Mouse (Mus musculus) neutrophil, adult 5-6 weeks (primary cell): ENCODE results near the gene Tmem119. TPM values are rescaled to one million over a fixed set of nuclear protein-coding genes. Genes with fewer than 3 reads are reported as not detected.

ENCODE experiments used
- ATAC-seq: fragments of 151-379, 151-347 bp; 2 replicates; pipeline ENCODE4 v1.8.0; 2017; ENCODE audit warnings: mild to moderate bottlenecking, moderate TSS enrichment; ENCODE audit not compliant: insufficient number of reproducible peaks, poor library complexity, low FRiP score, severe bottlenecking; ENCODE audit errors: extremely low read depth
- total RNA-seq: library from RNA; stranded (forward); fragments of 200-1000 nt; gene quantifications from 2 replicates; pipeline ENCODE4 v1.2.3, GENCODE M21; 2017

Tmem119 gene
- total RNA-seq, result 0.23 TPM in 1 of 2 replicates, not detected in the other

GRCm38 (mm10) chr5:113800280-113800679 lies at the start of gene Tmem119:
Gene Tmem119 (minus strand): TSS chr5:113800516.
- ATAC-seq, result no peak

DNA sequence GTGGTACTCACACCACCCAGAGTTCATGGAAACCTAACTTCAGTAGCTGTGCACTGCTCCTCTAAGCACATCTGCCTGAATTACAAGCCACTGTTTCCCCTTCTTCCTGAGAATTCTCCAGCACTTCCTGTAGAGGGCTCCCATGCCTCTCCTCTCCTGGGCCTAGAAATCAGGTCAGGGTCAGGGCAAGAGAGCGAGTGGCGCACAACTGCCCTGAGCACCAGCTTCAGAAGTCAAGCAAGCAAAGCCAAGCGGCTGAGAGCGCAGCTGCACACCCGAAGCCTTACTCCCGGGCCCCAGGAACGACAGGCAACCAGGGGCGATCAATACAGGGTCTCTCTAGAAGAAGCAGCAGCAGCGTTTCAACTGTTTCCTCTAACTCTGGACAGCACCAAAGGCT lies 47.3 kb upstream of the Tmem119 start:
- no peak for ATAC-seq

DNA sequence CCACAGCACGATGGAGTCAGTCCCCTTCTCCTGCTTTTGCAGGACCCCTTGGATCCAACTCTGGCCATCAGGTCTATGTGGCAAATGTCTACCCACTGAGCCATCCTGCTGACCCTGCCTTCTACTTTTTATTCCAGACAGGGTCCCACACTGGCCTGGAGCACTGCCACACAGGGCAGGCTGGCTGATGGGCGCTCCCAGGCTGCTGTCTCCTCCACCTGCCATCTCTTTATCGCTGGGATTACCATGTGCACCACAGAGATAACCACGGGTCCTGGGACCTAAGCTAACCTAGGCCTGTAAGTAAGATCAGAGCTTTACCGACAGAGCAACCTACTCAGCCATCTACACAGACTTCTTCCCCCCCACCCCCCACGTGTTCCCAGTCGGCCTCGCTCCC lies 46.3 kb upstream of the Tmem119 start:
- no peak for ATAC-seq

DNA sequence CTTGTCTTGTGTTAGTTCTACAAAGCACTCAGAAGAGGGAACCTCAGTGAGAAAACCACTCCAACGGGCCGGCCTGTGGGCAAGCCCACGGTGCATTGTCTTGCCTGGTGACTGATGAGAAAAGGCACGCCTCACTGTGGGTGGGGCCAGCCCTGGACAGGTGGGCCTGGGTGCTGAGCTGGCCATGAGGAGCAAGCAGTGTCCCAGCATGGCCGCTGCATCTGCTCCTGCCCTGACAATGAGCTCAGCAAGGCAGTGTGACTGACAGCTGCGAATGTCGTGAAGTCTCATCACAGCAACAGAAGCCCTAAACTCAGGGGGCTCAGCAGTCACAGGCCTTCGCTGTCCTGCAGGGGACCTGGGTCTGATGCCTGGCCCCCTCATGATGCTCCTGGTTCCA lies 45.3 kb upstream of the Tmem119 start:
- ATAC-seq, result no peak

DNA sequence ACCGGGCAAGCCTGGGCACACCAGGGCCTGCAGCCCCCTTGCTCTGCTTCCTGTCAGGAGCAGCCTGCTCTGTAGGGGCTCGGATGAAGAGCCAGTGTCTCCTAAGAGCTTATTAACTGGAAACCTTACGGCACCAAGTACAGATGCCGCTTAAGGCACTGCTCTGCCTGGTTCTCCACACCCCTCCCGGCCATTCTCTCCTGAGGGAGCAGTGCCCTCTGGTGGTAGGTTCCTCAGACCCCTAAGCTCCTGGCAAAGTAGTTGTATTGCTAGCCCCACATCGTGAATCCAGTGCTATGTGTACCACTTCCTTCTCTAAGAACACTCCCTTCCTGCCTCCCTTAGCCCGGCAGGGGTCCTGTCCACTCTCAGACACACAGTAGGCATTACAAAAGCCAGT lies 44.4 kb upstream of the Tmem119 start:
- ATAC-seq, result peak; percentile 57; the same call in 1 of the 2 replicates

DNA sequence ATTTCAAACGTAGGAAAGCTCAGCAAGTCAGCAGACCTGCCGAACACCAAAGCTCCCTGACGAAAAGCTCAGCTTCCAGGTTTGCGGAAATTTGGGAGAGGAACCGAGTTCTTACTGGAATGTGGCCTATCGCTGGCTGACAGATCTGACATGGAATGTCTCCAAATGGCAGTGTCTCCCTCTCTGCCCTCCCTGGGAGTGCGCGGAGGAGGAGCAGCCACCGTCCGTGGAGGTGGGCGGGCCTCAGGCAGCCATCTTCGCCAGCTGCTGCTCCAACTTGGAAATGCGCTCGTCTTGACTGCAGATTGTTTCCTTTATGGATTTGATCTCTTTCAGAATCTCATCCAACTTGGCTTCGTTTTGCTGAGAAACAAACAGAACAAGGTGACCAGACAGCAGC lies 43.8 kb upstream of the Tmem119 start:
- ATAC-seq, result no peak

DNA sequence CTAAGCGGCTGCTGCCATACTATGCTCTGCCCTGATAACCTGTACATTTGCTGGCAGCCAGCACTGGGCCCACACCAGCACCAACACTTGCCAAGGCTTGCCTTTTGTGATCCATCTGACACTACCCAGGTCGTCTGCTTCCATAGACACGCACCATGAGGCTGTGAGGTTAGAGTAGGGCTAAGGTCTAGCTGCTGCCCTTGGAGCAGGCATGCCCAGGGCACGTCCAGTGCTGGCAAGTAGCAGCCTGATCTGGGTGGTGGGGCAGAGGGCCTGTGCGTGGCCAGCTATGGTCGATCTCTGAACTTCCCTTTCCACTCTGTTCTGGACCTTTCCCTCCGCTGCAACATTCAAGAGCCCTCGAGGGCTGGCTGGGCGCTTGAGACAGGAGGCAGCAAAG lies 42.6 kb upstream of the Tmem119 start:
- no peak for ATAC-seq

DNA sequence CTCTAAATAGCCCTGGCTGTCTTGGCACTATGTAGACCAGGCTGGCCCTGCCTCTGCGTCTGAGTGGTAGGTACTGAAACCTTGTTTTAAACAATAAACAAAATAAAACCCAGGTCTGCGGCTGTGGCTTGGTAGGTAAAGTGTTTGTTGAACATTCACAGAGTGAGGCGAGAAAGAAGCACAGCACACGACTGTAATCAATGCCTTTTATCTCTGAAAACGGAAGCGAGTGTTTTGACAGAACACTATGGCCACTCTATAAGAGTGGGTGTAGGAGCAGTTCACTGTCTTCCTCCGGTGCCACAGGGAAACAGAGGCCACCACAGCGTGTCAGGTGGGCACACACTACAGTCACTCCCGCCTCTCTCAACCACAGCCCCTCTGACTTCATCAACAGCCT lies 41.9 kb upstream of the Tmem119 start:
- ATAC-seq, result no peak

DNA sequence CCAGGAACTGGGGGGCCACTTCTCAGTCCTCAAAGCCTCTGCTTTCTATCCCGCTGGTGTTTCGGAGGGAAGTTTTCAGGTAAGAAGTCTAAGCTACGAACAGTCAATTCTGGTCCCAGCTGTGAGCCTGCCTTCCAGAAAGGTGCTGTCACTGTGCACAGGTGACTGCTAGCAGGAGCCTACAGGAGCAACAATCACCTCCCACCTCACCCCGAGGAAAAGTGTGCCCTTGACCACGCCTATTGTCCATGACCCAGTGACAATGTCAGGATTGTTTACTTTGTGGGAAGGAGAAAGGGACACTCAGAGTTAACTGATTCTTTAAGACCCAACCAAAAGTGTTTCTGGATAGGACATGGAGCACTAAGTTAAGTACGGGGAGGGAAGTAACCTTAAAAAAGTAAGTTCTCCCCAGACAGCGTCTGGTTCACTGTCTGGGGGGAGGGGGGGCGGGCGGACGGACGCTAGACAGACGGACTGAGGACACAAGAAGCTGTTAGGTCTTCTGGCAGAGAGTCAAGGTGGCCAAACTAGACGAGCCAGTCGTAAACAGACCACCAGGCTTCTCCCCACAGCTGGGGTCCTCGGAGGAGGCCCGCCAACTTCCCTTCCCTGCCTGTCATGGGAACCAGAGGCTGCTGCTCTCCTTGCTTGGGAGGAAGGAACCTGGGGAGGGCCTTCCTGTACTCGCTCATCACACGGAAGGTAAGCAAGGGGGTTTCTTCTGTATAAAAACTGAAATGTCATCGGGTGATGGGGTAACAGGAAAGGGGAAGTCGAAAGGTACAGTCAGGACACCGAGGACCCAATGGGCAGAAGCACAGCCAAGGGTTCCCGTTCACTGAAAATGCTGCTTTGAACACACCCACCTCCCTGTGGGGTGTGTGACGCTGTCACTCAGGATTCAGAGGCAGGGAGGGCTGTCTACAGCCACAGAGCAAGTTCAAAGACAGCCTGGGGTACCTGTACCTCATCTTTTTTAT lies 41.2 kb upstream of the Tmem119 start:
- ATAC-seq, result peak; percentile 88

DNA sequence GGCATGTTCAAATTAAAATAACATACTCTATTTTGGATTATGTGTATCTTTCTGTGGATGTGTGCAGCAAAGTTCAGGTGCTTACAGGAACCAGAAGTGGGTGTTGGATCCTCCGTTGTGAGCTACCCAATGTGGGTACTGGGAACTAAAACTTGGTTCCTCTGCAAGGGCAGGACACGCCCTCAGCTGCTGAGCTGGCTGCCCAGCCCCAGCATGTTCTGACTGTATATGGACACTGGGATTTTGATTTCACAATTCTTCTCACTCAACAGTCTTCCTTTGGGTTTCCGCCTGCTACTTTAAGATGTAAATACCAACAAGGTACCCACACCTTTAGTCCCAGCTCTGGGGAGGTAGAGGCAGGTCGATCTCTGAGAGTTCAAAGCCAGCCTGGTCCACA lies 40.1 kb upstream of the Tmem119 start:
- no peak for ATAC-seq

GRCm38 (mm10) chr5:113836961-113837360 lies 36.6 kb upstream of the Tmem119 start:
- no peak for ATAC-seq

DNA sequence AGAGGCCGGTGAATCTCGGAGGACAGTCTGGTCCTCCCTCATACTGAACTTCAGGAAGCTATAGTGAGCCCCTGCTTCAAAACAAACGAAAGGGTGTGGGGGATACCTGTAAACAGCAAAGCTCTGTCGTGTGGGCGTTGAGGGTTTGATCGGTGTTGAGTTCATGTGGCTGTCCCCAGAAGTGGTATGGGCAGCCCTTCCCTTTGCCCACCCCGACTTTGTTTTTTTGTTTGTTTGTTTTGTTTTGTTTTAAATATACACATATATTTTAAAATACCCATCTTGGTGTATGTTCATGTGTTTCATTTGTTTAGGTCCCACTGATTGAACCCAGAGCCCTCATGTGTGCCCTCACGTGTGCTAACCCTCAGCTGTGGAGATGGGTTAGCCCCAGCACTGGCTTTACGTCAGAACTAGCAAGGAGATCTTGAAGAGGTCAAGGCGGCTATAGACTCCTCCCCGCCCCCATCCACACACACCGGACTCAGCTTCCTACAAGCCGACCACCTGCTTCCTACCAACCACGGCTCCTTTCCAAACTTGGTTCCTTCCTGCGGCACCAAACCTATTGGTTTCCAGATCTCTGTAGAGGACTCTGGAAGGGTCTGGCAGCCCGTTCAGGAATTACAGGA lies 33.1 kb upstream of the Tmem119 start:
- no peak for ATAC-seq

DNA sequence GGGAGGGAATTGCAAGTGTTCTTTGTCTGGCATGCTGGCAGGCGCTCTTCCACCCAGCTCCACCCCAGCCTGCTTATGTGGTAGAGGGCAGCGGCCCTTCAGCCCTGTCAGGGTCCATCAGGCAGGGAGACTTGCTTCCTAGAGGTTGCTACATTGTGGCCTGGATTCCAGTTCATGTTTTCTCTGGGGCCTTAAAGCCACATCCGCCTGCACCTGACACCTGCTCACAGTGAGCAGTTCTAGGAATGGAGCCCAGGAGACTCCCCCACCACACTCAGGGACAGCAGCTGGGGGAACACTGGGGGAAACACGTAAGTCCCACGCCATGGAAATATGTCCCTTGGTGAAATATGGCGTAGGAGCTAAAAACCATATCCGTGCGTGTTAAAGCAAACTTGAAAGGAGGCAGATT lies 32.2 kb upstream of the Tmem119 start, which contains the start of gene Selplg:
Gene Selplg, minus strand, starts transcription at position 155 of the 412 bp plus-strand sequence.
- peak; percentile 30; the same call in 1 of the 2 replicates for ATAC-seq

DNA sequence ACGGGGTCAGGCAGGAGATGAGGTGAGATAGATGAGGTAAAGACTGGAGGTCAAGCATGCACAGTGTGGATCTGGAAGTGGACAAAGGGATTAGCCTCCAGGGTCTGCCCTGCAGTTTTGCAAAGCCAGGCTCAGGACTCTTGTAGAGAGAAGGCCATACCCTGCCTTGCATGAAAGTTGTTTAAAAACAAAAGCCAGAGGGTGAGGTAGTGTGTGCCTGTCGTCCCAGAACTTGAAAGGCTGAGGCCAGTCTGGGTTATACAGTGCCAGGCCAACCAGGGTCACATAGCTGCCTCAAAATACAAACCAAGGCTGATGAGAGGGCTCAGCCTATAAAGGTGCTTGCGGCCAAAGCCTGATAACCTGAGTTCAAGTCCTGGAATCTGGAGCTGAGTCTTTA lies 31.4 kb upstream of the Tmem119 start:
- no peak for ATAC-seq

DNA sequence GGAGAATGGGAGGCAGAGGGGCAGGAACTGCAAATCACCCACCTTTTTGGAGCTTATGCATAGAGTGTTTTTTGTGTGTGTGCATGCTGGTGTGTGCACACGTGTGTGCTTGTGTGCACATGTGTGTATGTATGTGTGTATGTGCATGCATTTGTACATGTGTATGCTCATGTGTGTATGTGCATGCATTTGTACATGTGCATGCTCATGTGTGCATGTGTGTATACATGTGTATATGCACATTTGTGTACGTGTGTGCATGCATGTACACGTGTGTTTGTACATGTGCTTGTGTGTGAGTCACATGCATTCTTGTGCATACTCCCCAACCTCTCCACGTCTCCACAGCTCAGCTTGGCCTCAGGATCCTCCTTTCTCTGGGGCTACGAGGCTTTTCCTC lies 30.5 kb upstream of the Tmem119 start:
- no peak for ATAC-seq

DNA sequence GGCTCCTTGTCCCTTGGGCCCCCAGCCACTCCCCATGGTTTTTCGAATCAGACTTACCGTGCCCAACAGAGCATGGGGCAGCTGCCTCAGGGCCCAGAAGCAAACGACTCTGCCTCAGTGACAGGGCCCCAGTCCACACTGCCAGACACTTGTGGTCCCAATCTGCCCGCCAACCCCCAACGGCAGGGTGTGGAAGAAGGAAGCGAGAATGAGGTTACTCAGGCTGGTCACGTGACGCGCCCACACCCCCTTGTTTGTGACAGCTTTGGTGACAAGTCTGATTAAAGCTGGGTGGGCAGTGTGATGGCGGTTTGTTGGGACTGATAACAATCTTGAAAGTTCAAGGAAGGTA lies 30.0 kb upstream of the Tmem119 start:
- ATAC-seq, result peak; percentile 70

GRCm38 (mm10) chr5:113829566-113830291 lies 29.4 kb upstream of the Tmem119 start:
- ATAC-seq, result no peak

GRCm38 (mm10) chr5:113828481-113828880 lies 28.2 kb upstream of the Tmem119 start:
- no peak for ATAC-seq

DNA sequence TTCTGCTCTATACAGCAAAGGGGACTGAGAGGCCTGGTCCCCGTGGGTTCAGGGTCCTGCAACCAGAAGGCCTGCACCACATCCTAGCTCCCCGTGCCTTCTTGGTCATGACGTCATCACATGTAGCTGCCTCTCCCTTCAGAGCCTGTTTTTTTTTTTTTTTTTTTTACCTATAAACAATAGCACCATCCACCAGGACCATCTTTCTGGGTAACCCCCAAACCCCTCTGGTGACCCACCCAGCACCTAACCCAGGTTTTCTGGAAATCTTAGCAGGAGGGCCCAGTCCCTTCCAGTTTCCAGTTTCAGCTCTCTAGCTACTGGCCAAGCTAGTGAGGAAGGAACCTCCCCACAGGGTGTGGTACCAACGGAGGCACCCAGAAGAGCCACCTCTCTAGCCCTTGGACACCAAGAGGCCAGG lies 27.7 kb upstream of the Tmem119 start:
- no peak for ATAC-seq
